Mouse (Mus musculus) lung, embryonic 15.5 days (tissue): ENCODE measurements around the gene Art5. TPM values are rescaled to one million over a fixed set of nuclear protein-coding genes. Genes with fewer than 3 reads are reported as not detected.
"Not testable (repeated sequence)": the region's sequence is repeated elsewhere in the genome, so short reads cannot be mapped to it uniquely, and the experiment has no call there.

Experiments used
- ATAC-seq: fragments of 200-750 bp; cut with Nextera tagmentation; 2 replicates; pipeline ENCODE4 v1.8.0; 2017; ENCODE audit warnings: moderate number of reproducible peaks, borderline replicate concordance; ENCODE audit not compliant: low FRiP score, low TSS enrichment; ENCODE audit errors: extremely low read depth
- H3K27ac ChIP-seq: fragments of 300-500 bp; sonication (generic); 2 replicates; pipeline ENCODE4 v1.5.1; 2015; ENCODE audit warnings: moderate library complexity, mild to moderate bottlenecking, inconsistent platforms
- H3K27me3 ChIP-seq: fragments of 300-500 bp; sonication (generic); 2 replicates; pipeline ENCODE4 v1.6.1; 2015; ENCODE audit warnings: inconsistent platforms
- H3K36me3 ChIP-seq: fragments of 300-500 bp; sonication (generic); 2 replicates; pipeline ENCODE4 v1.6.1; 2015; ENCODE audit warnings: inconsistent platforms
- H3K4me1 ChIP-seq: fragments of 300-500 bp; sonication (generic); 2 replicates; pipeline ENCODE4 v1.6.1; 2015; ENCODE audit warnings: inconsistent platforms
- H3K4me2 ChIP-seq: fragments of 300-500 bp; sonication (generic); 2 replicates; pipeline ENCODE4 v1.6.1; 2015; ENCODE audit warnings: inconsistent platforms, mild to moderate bottlenecking, moderate library complexity
- H3K4me3 ChIP-seq: fragments of 300-500 bp; sonication (generic); 2 replicates; pipeline ENCODE4 v1.5.1; 2015; ENCODE audit warnings: mild to moderate bottlenecking, inconsistent platforms
- H3K9ac ChIP-seq: fragments of 300-500 bp; sonication (generic); 2 replicates; pipeline ENCODE4 v1.6.1; 2015; ENCODE audit warnings: inconsistent platforms
- H3K9me3 ChIP-seq: fragments of 300-500 bp; sonication (generic); 2 replicates; pipeline ENCODE4 v1.6.1; 2016; ENCODE audit warnings: inconsistent platforms
- WGBS: fragments of 180-500 bp; shearing (Covaris S2); methylation state at CpG from one replicate; pipeline ENCODE4 v1.1.7; 2015; 5-methylcytosine and 5-hydroxymethylcytosine counted together
- polyA plus RNA-seq: library from polyadenylated mRNA; unstranded; fragments of >200 nt; fragmentation: Nextera tagmentation; extraction: Ambion mirVana; gene quantifications from 2 replicates; pipeline ENCODE4 v1.2.1, GENCODE M21; 2015

Gene Art5
- polyA plus RNA-seq, 1 experiment from 2014 or later, result 1.5 TPM

DNA sequence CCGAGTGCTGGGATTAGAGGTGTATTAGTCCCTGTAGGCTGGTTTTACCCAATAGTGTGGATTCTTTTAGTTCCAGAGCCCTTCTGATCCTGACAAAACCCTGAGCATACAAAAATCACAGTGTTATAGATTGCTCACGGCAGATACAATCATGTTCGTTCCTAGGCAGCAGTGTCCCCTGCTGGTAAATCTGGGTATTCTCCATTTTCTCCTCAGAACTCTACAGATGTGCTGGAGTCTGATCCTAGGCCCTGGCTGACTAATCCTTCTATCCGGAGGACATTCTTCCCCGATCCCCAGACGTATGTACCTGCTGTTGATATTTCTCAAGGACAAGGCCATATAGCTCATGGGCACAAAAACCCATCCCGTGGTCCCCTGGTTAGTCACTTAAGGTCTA lies 30.8 kb downstream of the Art5 start:
- Histone ChIP-seq H3K9ac (no peak overlapping the region), H3K36me3 (peaks cover 81% of the 10 kb centered on the region), H3K4me3 (no peak overlapping the region), H3K9me3 (no peaks in the 10 kb centered on the region), H3K4me1 (no peaks in the 10 kb centered on the region), H3K27ac (no peak overlapping the region), H3K27me3 (no peaks in the 10 kb centered on the region), H3K4me2 (no peak overlapping the region)
- WGBS, result 76% methylated on average over 7 of the region's 7 CpGs
- no peak for ATAC-seq

DNA sequence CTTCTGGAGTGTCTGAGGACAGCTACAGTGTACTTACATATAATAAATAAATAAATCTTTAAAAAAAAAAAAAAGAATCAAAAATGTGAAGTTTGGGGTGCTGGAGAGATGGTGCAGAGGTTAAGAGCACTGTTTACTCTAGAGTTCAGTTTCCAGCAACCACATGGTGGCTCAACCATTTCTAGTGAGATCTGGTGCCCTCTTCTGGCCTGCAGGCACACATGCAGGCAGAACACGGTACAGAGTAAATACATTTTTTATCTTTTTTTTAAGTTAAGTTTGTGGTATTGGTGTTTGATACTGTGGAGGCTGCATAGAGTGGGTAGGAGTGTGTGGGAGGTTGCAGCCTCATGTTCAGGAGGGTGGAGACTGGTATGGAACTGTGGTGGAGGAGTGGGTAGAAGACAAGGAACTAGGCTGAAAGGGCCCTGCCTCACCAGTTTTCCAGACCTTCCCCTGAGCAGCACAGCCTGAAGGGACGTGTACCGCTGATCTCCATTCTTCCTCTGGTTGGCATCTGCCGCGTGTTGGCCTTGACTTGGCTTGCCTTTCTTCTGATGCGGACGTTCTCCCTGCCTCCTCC lies 32.5 kb downstream of the Art5 start:
- Histone ChIP-seq H3K4me3 (no peak overlapping the region), H3K9ac (no peak overlapping the region), H3K4me1 (no peaks in the 10 kb centered on the region), H3K27me3 (no peaks in the 10 kb centered on the region), H3K27ac (no peak overlapping the region), H3K4me2 (no peak overlapping the region), H3K36me3 (peaks cover 77% of the 10 kb centered on the region), H3K9me3 (no peaks in the 10 kb centered on the region)
- WGBS, result 76% methylated on average over 7 of the region's 7 CpGs
- no peak for ATAC-seq

DNA sequence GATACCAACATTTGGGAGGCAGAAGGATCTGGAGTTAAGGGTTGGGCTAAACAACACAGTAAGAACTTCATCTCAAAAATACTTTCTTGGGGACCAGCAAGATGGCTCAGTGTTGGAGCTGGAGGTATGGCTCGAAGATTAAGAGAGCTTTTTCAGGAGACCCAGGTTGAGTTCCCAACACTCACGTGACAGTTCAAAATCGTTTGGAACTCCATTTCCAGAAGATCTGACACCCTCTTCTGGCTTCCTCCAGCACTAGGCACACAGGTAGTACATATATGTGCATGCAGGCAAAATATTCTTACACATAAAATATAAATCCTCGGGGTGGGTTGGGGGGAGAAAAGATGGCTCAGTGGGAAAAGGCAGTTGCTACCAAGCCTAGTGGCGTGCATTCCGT lies 42.9 kb downstream of the Art5 start:
- H3K9me3 ChIP-seq, result no peaks in the 10 kb centered on the region
- H3K9ac ChIP-seq, result peak overlapping the region; percentile 55
- no peak overlapping the region for H3K27ac ChIP-seq
- H3K36me3 ChIP-seq, result peaks cover 7% of the 10 kb centered on the region; the same call in 1 of the 2 replicates
- H3K4me1 ChIP-seq, result peaks cover 20% of the 10 kb centered on the region
- no peak for ATAC-seq
- peak overlapping the region; percentile 70 for H3K4me3 ChIP-seq
- 57% methylated on average over 6 of the region's 6 CpGs for WGBS
- H3K4me2 ChIP-seq, result peak overlapping the region; percentile 67
- H3K27me3 ChIP-seq, result no peaks in the 10 kb centered on the region

DNA sequence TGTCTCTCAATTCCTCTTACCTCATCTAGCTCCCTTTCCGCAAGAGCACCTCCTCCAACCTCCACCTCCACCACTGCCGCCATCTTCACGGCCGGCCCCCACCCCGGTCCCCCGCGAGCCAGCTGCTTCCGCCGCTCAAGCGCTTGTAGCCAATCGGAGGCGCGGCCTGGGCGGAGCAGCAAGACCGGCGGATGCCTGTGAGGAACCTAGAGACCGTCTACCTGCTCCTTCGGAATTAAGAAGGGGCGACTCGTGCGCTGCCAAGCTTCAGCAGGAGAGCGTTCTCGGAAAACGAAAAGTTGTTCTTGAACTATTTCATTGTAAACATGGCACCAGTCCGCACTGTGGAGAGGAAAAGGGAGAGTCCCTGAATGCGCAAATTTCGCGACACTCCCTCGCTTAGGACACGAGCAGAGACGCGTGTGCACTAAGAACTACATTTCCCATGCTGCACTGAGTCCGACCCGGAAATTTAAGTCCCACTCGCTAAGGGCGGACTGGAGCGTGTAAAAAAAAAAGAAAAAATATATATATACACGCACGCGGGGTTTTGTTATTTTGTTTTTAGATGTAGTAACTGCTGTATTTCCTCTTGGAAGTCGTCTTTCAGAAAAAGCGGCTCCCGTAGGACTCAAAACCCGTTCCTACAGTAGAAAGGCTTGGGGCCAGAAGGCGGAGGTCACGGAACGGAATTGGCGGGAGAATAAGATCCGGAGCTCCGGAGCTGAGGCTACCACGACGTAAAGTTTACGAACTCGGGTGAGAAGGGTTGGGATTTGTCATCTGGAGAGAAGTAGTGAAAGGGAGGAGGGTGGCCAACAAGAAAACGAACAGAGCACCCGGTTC lies 44.0 kb downstream of the Art5 start, which contains the start of the genes Rnf121, Xndc1 and Xntrpc:
Gene Rnf121 (minus strand): TSS at position 424 of the 846 bp plus-strand sequence.
Gene Xndc1 (plus strand): TSS at position 466 of the 846 bp plus-strand sequence.
Gene Xntrpc (plus strand): TSS at position 668 of the 846 bp plus-strand sequence.
- Histone ChIP-seq H3K27me3 (no peaks in the 10 kb centered on the region), H3K36me3 (0 out of 2 replicates have a peak, but pooled peaks cover 4% of the 10 kb centered on the region), H3K27ac (peak within 1 kb of the TSS; percentile 82), H3K4me1 (peaks cover 20% of the 10 kb centered on the region), H3K4me2 (peak within 1 kb of the TSS; percentile 67), H3K9ac (peak within 1 kb of the TSS; percentile 55), H3K9me3 (no peaks in the 10 kb centered on the region), H3K4me3 (peak within 1 kb of the TSS; percentile 70)
- peak; percentile 98 for ATAC-seq
- under 1% methylated on average over 56 of the region's 56 CpGs for WGBS

DNA sequence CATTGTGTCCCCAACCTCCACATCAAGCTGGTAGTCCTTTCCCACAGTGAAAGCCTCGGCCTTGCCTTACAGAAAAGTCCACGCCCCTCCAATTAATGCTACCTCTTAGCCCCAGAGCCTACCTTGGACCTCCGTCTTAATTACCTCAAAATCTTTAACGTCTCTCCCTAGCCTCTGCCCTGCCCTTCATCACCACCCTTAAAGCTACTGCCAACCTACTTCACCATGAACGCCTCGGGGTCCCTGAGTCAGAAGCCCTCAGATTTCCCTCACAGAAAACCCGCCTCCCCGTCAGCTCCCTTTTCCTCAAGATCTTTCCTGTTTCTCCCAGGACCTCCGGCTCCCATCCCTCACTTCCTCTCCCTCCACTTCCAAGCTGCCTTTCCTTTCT lies 44.6 kb downstream of the Art5 start:
- under 1% methylated on average over 9 of the region's 9 CpGs for WGBS
- peak overlapping the region; percentile 82 for H3K27ac ChIP-seq
- ATAC-seq, result peak; percentile 21; the same call in 1 of the 2 replicates
- H3K27me3 ChIP-seq, result no peaks in the 10 kb centered on the region
- H3K9me3 ChIP-seq, result no peaks in the 10 kb centered on the region
- H3K4me2 ChIP-seq, result peak overlapping the region; percentile 67
- peak overlapping the region; percentile 70 for H3K4me3 ChIP-seq
- H3K36me3 ChIP-seq, result 0 out of 2 replicates have a peak, but pooled peaks cover 1% of the 10 kb centered on the region
- H3K9ac ChIP-seq, result peak overlapping the region; percentile 55
- H3K4me1 ChIP-seq, result peaks cover 20% of the 10 kb centered on the region

DNA sequence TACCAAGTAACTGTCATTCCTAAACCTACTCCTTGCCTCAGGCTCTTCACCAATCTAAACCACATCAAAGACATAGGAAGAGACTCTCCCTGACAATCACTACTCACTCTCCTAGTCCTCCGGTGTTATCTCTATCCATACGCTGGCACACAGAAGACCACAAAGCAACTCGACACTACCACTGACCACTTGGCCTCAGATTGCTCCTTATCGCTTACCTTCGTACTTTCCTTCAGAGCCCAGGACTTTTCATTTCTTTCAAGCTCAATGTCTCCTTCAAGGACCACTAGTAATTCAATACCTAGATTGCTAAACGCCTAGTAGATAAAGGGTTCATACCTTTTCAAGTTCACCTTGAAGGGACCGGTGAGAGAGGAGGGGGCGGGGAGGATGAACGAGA lies 45.4 kb downstream of the Art5 start:
- Histone ChIP-seq H3K4me1 (peaks cover 20% of the 10 kb centered on the region), H3K9ac (peak overlapping the region; percentile 55), H3K4me3 (peak overlapping the region; percentile 70)

DNA sequence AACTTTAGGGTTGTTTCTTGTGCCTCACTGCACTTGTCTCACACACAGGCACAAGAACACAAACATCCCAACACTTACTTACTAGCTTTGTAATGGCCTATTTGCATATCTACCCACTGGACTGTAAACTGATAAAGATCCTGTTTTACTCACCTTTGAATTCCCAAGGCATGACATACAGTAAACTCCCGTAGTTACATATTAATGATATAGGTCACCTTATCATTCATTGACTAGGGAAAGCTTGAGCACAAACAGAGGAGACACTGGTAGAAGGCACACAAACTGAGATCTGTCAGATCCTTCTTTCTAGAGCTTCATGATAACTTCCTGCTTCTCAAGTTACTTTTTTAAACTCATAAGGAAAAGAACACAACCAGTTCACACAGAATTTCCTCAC lies 47.1 kb downstream of the Art5 start:
- H3K27me3 ChIP-seq, result no peaks in the 10 kb centered on the region
- ATAC-seq, result no peak
- H3K4me1 ChIP-seq, result peaks cover 20% of the 10 kb centered on the region
- WGBS, result 78% methylated on average over 1 of the region's 1 CpGs
- peaks cover 15% of the 10 kb centered on the region; the same call in 1 of the 2 replicates for H3K36me3 ChIP-seq
- no peak overlapping the region for H3K4me3 ChIP-seq
- no peak overlapping the region for H3K27ac ChIP-seq
- no peaks in the 10 kb centered on the region for H3K9me3 ChIP-seq
- no peak overlapping the region for H3K4me2 ChIP-seq
- no peak overlapping the region for H3K9ac ChIP-seq

More for the DNA sequence above, 45.4 kb downstream of the Art5 start:
- no peak for ATAC-seq
- Histone ChIP-seq H3K27me3 (no peaks in the 10 kb centered on the region), H3K9me3 (no peaks in the 10 kb centered on the region), H3K36me3 (peaks cover 9% of the 10 kb centered on the region; the same call in 1 of the 2 replicates), H3K4me2 (peak overlapping the region; percentile 67), H3K27ac (no peak overlapping the region; the same call in 1 of the 2 replicates)
- 56% methylated on average over 9 of the region's 9 CpGs for WGBS

DNA sequence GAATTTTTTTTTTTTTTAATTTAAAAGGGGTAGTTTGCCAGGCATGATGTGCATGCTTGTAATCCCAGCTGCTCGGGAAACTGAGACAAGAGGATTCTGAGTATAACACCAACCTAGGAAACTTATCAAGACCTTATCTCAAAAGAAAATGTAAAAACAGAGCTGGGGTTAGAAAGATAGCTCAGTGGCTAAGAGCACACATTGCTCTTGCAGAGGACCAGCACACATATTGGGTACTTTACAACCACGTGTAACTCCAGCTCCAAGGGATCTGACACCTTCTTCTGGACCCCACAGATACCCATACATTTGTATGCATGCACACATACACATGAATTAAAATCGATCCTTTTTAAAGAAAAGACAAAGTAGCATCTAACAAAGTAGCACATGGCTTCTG lies 47.9 kb downstream of the Art5 start:
- no peaks in the 10 kb centered on the region for H3K9me3 ChIP-seq
- H3K27ac ChIP-seq, result no peak overlapping the region
- ATAC-seq, result no peak
- H3K4me1 ChIP-seq, result peaks cover 17% of the 10 kb centered on the region
- H3K9ac ChIP-seq, result no peak overlapping the region
- no peak overlapping the region for H3K4me2 ChIP-seq
- no peak overlapping the region for H3K4me3 ChIP-seq
- no peaks in the 10 kb centered on the region for H3K27me3 ChIP-seq
- WGBS, result 84% methylated on average over 3 of the region's 3 CpGs
- H3K36me3 ChIP-seq, result peaks cover 15% of the 10 kb centered on the region; the same call in 1 of the 2 replicates

DNA sequence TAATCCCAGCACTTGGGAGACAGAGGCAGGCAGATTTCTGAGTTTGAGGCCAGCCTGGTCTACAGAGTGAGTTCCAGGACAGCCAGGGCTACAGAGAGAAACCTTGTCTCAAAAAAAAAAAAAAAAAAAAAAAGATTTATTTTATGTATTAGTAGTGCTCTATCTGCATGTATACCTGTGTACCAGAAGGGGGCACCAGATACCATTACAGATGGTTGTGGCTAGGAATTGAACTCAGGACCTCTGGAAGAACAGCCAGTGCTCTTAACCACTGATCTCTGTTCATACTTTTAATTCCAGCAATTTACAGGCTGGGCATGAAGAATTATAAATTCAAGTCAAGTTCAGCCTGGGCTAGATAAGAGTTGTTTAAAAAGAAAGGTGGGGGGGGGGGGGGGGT lies 60.8 kb downstream of the Art5 start:
- not testable (repeated sequence) for H3K27me3 ChIP-seq, H3K4me2 ChIP-seq, H3K9me3 ChIP-seq, H3K36me3 ChIP-seq, H3K4me1 ChIP-seq, H3K4me3 ChIP-seq, H3K27ac ChIP-seq, H3K9ac ChIP-seq, ATAC-seq

Other genes starting within 250 kb of the Art5 start
- 80.4 and 84.6 TPM in 2 replicates for gene Anapc15, start 245.8 kb downstream of the Art5 start, polyA plus RNA-seq
- gene Folr1, start 238.7 kb downstream of the Art5 start, polyA plus RNA-seq, result 0.68 and 0.95 TPM in 2 replicates
- 165 and 170 TPM in 2 replicates for gene Lamtor1, start 203.6 kb downstream of the Art5 start, polyA plus RNA-seq
- gene Tomt, start 203.1 kb downstream of the Art5 start, polyA plus RNA-seq, result 0.54 and 0.59 TPM in 2 replicates
- gene Lrrc51, start 175.6 kb downstream of the Art5 start, polyA plus RNA-seq, result 11.8 and 13.5 TPM in 2 replicates
- gene Numa1, start 175.4 kb downstream of the Art5 start, polyA plus RNA-seq, result 68.9 and 79.4 TPM in 2 replicates
- gene Il18bp, start 90.8 kb downstream of the Art5 start, polyA plus RNA-seq, result 2.2 and 2.3 TPM in 2 replicates
- gene Rnf121, start 44.0 kb downstream of the Art5 start, polyA plus RNA-seq, result 25.3 and 26.0 TPM in 2 replicates
- gene Xndc1, start 44.0 kb downstream of the Art5 start, polyA plus RNA-seq, result 32.3 and 34.4 TPM in 2 replicates
- gene Xntrpc, start 43.8 kb downstream of the Art5 start, polyA plus RNA-seq, result 0.89 and 1.2 TPM in 2 replicates
- gene Trpc2, start 26.4 kb downstream of the Art5 start, polyA plus RNA-seq, result not detected in 2 replicates
- 0.50 and 0.87 TPM in 2 replicates for gene Art1, start 7.7 kb downstream of the Art5 start, polyA plus RNA-seq
- 0.16 TPM in 1 of 2 replicates, not detected in the other for gene Chrna10, start 7.3 kb upstream of the Art5 start, polyA plus RNA-seq
- gene Nup98, start 100.7 kb upstream of the Art5 start, polyA plus RNA-seq, result 33.8 and 35.3 TPM in 2 replicates
- 81.0 and 91.8 TPM in 2 replicates for gene Pgap2, start 100.7 kb upstream of the Art5 start, polyA plus RNA-seq
- gene Rhog, start 146.6 kb upstream of the Art5 start, polyA plus RNA-seq, result 72.8 and 74.5 TPM in 2 replicates
- 16.7 and 20.1 TPM in 2 replicates for gene Stim1, start 158.3 kb upstream of the Art5 start, polyA plus RNA-seq